Mouse (Mus musculus) hindbrain, postnatal 0 days (tissue): Measurements from ENCODE around the gene Mnd1. TPM values are rescaled to one million over a fixed set of nuclear protein-coding genes. Genes with fewer than 3 reads are reported as not detected.

Experiments used
- ATAC-seq: fragments of 200-750 bp; cut with Nextera tagmentation; 2 replicates; pipeline ENCODE4 v1.8.0; 2017; ENCODE audit warnings: mild to moderate bottlenecking, moderate TSS enrichment, moderate library complexity
- DNase-seq: peaks from one replicate; pipeline ENCODE4 v3.0.0-alpha.2; 2015; ENCODE audit warnings: low spot score
- H3K27ac ChIP-seq: fragments of 300-500 bp; sonication (generic); 2 replicates; pipeline ENCODE4 v1.5.1; 2014; ENCODE audit warnings: mild to moderate bottlenecking
- H3K27me3 ChIP-seq: fragments of 300-500 bp; sonication (generic); 2 replicates; pipeline ENCODE4 v1.6.1; 2014; ENCODE audit warnings: low read length, mixed read lengths; ENCODE audit not compliant: insufficient read depth
- H3K36me3 ChIP-seq: fragments of 300-500 bp; sonication (generic); 2 replicates; pipeline ENCODE4 v1.6.1; 2014; ENCODE audit warnings: low read length, mixed read lengths; ENCODE audit not compliant: insufficient read depth
- H3K4me1 ChIP-seq: fragments of 300-500 bp; sonication (generic); 2 replicates; pipeline ENCODE4 v1.6.1; 2014; ENCODE audit warnings: antibody characterized with exemption, low read length, mixed read lengths; ENCODE audit not compliant: insufficient read depth
- H3K4me2 ChIP-seq: fragments of 300-500 bp; sonication (generic); 2 replicates; pipeline ENCODE4 v1.6.1; 2014; ENCODE audit warnings: low read depth, mild to moderate bottlenecking, low read length, moderate library complexity, mixed read lengths
- H3K4me3 ChIP-seq: fragments of 300-500 bp; sonication (generic); 2 replicates; pipeline ENCODE4 v1.5.1; 2014; ENCODE audit warnings: low read length
- H3K9ac ChIP-seq: fragments of 300-500 bp; sonication (generic); replicated peaks from 2 replicates; pipeline ENCODE4 v1.6.1; 2014; ENCODE audit warnings: mild to moderate bottlenecking, low read length, moderate library complexity, mixed read lengths
- H3K9me3 ChIP-seq: fragments of 300-500 bp; sonication (generic); 2 replicates; pipeline ENCODE4 v1.6.1; 2016; ENCODE audit warnings: low read length, mixed read lengths
- CTCF ChIP-seq: IDR thresholded peaks from 2 replicates; pipeline ENCODE4 v1.5.1; 2016; ENCODE audit warnings: antibody characterized with exemption, control low read depth, low read depth
- WGBS: fragments of 180-500 bp; shearing (Covaris S2); extraction: QIAGEN DNeasy Blood & Tissue Kit; methylation state at CpG from one replicate; pipeline ENCODE4 v1.1.7; 2014; 5-methylcytosine and 5-hydroxymethylcytosine counted together
- polyA plus RNA-seq: library from polyadenylated mRNA; unstranded; fragments of >200 nt; fragmentation: Nextera tagmentation; extraction: Ambion mirVana; gene quantifications from 2 replicates; pipeline ENCODE4 v1.2.1, GENCODE M21; 2015
- total RNA-seq: library from RNA; depleted of rRNA; stranded (reverse); fragments of >200 nt; gene quantifications from 2 replicates; pipeline ENCODE4 v1.2.3, GENCODE M21; 2014

The Mnd1 gene
- total and polyA plus RNA-seq, 2 experiments from 2014 or later = 0.73 to 3.7 TPM

GRCm38 (mm10) chr3:84191141-84191881 is 35.7 kb upstream of the Mnd1 start:
- ATAC-seq (peak; percentile 44), DNase-seq (no peak)
- H3K36me3 ChIP-seq = peaks cover 29% of the 10 kb centered on the region
- H3K4me1 ChIP-seq = 0 out of 2 replicates have a peak, but pooled peaks cover 2% of the 10 kb centered on the region
- H3K27ac ChIP-seq = peak overlapping the region; percentile 32; the same call in 1 of the 2 replicates
- H3K9ac ChIP-seq = no peak overlapping the region
- no peak for TF ChIP-seq CTCF
- H3K4me2 ChIP-seq = peak overlapping the region; percentile 18
- H3K27me3 ChIP-seq = no peaks in the 10 kb centered on the region
- 52% methylated on average over 21 of the region's 21 CpGs for WGBS
- no peaks in the 10 kb centered on the region for H3K9me3 ChIP-seq
- H3K4me3 ChIP-seq = no peak overlapping the region

- 21% methylated on average over 41 of the region's 41 CpGs for WGBS
- peak overlapping the region; percentile 18 for H3K4me2 ChIP-seq
- ATAC-seq (peak; percentile 47), DNase-seq (peak; percentile 23)
- no peaks in the 10 kb centered on the region for H3K9me3 ChIP-seq
- H3K27ac ChIP-seq = peak overlapping the region; percentile 32; the same call in 1 of the 2 replicates
- TF ChIP-seq CTCF = no peak
- H3K27me3 ChIP-seq = no peaks in the 10 kb centered on the region
- H3K4me1 ChIP-seq = 0 out of 2 replicates have a peak, but pooled peaks cover 2% of the 10 kb centered on the region
- no peak overlapping the region for H3K9ac ChIP-seq
- H3K36me3 ChIP-seq = peaks cover 29% of the 10 kb centered on the region
- H3K4me3 ChIP-seq = no peak overlapping the region
Measured at GRCm38 (mm10) chr3:84190513-84191061, 35.0 kb upstream of the Mnd1 start.

DNA sequence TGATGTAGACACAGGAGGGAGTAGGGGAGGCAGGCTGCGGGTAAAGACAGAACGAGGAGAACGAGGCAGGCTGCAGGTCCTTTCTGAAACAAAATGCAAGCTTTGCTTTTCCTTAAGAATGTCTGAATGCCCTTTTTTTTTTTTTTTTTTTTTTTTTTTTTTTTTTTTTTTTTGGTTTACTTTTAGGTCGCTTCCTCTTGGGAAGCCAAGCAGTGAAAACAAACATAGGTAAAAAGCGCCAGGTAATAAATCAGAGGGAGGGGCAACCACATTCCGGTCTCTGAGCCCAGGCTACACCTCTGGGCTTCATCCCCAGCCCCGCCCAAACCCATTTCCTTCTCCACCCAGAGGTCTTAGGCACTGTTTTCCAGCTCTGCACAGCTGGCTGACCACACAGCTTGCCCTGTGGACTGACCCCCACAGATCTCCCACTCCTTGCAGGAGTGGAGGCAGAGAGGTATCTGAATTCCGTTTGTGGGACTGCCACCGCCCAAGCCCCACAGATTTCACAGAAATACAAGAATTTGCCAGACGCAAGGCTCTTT is 34.1 kb upstream of the Mnd1 start:
- Histone ChIP-seq H3K27me3 (no peaks in the 10 kb centered on the region), H3K27ac (no peak overlapping the region), H3K4me2 (0 out of 2 replicates have a peak overlapping the region, but pooled peaks have one; percentile 18), H3K4me1 (0 out of 2 replicates have a peak, but pooled peaks cover 2% of the 10 kb centered on the region), H3K4me3 (no peak overlapping the region), H3K36me3 (peaks cover 25% of the 10 kb centered on the region), H3K9ac (no peak overlapping the region), H3K9me3 (no peaks in the 10 kb centered on the region)
- 76% methylated on average over 10 of the region's 10 CpGs for WGBS
- DNase-seq = no peak
- ATAC-seq = no peak
- TF ChIP-seq CTCF = no peak

DNA sequence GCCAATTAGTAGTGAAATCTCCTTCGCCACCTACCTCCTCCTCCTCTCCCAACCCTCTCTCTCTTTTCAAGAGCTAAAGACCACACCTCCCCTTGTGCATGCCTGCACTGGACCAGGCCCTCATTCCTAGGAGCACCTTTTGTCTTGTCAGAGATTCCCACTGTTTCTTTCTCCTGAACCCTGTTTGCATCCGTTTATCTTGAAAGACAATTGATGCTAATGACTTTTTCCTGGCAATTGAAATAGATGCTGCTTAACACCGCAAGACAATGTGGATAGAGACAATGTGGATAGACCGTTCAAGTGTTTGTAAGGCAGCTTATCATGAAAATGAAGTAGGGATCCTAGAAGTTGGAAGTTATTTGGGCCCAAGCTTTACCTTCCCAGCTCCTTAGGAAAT is 26.1 kb upstream of the Mnd1 start:
- Histone ChIP-seq H3K36me3 (peaks cover 2% of the 10 kb centered on the region), H3K9me3 (no peaks in the 10 kb centered on the region), H3K27ac (no peak overlapping the region), H3K27me3 (no peaks in the 10 kb centered on the region), H3K4me3 (no peak overlapping the region), H3K4me1 (0 out of 2 replicates have a peak, but pooled peaks cover 3% of the 10 kb centered on the region), H3K4me2 (no peak overlapping the region), H3K9ac (no peak overlapping the region)
- DNase-seq (no peak), ATAC-seq (no peak)
- WGBS = 34% methylated on average over 4 of the region's 4 CpGs
- no peak for TF ChIP-seq CTCF

- 31% methylated on average over 8 of the region's 8 CpGs for WGBS
Measured at GRCm38 (mm10) chr3:84181102-84181501, 25.5 kb upstream of the Mnd1 start.

GRCm38 (mm10) chr3:84180304-84180703 is 24.7 kb upstream of the Mnd1 start:
- Histone ChIP-seq H3K9me3 (no peaks in the 10 kb centered on the region), H3K36me3 (peaks cover 7% of the 10 kb centered on the region), H3K4me3 (no peak overlapping the region), H3K9ac (no peak overlapping the region), H3K27ac (no peak overlapping the region), H3K4me1 (0 out of 2 replicates have a peak, but pooled peaks cover 3% of the 10 kb centered on the region), H3K4me2 (no peak overlapping the region), H3K27me3 (no peaks in the 10 kb centered on the region)
- TF ChIP-seq CTCF = no peak
- WGBS = 86% methylated on average over 2 of the region's 2 CpGs
- DNase-seq = no peak
- ATAC-seq = no peak

More at GRCm38 (mm10) chr3:84181102-84181501, 25.5 kb upstream of the Mnd1 start:
- no peak overlapping the region; the same call in 1 of the 2 replicates for H3K27ac ChIP-seq
- no peak overlapping the region for H3K4me2 ChIP-seq
- DNase-seq = no peak
- no peak overlapping the region for H3K4me3 ChIP-seq
- TF ChIP-seq CTCF = no peak
- H3K9ac ChIP-seq = no peak overlapping the region
- no peaks in the 10 kb centered on the region for H3K27me3 ChIP-seq
- no peak for ATAC-seq
- H3K4me1 ChIP-seq = 0 out of 2 replicates have a peak, but pooled peaks cover 3% of the 10 kb centered on the region
- no peaks in the 10 kb centered on the region for H3K9me3 ChIP-seq
- H3K36me3 ChIP-seq = peaks cover 7% of the 10 kb centered on the region
